Mouse (Mus musculus): ENCODE measurements around the gene Klhdc2.

- TF ChIP-seq CTCF (IDR thresholded peaks at IDR 0.05; ENCODE audit: low read depth) (no peak), EP300 (optimal IDR thresholded peaks at IDR 0.05) (no peak)
Measured at GRCm38 (mm10) chr12:69299231-69299630, 2.8 kb downstream of the Klhdc2 start.

All from stomach, postnatal 0 days (tissue).